Comparison of ENCODE assay signal across 20 mouse cellular contexts in the genomic region with DNA sequence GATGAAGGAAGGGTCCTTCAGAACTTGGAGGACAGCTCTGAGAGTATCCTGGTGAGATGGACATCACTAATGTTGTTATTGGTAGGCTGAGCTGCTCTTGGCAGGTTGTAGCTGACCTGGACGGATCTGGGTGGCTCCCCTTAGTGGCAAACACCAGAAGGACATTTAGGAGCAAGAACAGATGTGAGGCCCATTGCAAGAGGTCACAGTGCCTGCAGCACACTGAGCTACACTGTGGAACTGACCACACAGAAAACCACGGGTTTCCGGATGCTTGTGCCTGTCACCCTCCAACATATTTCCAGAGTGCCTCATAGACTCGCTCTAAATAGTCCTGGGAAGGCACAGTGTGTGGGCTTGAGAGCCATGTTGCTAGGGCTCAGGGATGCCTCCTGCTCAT. TPM values are rescaled to one million over a fixed set of nuclear protein-coding genes. Genes with fewer than 3 reads are reported as not detected.
DNase-seq lines count a peak whose midpoint lies in the region; ATAC-seq and TF ChIP-seq lines count a peak whose summit lies in the region.
"Had no signal": no experiment of that assay in that cellular context is flagged by ENCODE, and none has a peak within 500 bp of the region (broad histone marks: within the 10 kb centered on the region; RNA-seq: fewer than 3 reads in every experiment).

No protein-coding gene starts in this region.

- no peak for TF ChIP-seq EP300 in stomach, postnatal 0 days (optimal IDR thresholded peaks at IDR 0.05)

- no peak overlapping the region for H3K4me2 ChIP-seq in intestine, postnatal 0 days (replicated peaks; ENCODE audit: low read depth)
- no peak overlapping the region for H3K4me2 ChIP-seq in intestine, embryonic 15.5 days (replicated peaks)
- no peak overlapping the region for H3K4me2 ChIP-seq in stomach, postnatal 0 days (replicated peaks; ENCODE audit: low read depth)
- H3K4me2 ChIP-seq: heart, embryonic 15.5 days; hindbrain, embryonic 13.5 days; midbrain, embryonic 13.5 days; neural tube, embryonic 13.5 days had no signal

- no peaks in the 10 kb centered on the region for H3K36me3 ChIP-seq in intestine, postnatal 0 days (ENCODE audit: control insufficient read depth, insufficient read depth)
- H3K36me3 ChIP-seq in intestine, embryonic 15.5 days = no peaks in the 10 kb centered on the region
- peaks cover 20% of the 10 kb centered on the region for H3K36me3 ChIP-seq in megakaryocyte, embryonic 14.5 days (replicated peaks; ENCODE audit: low read length)
- H3K36me3 ChIP-seq in stomach, postnatal 0 days (ENCODE audit: control insufficient read depth, insufficient read depth, low read length) = no peaks in the 10 kb centered on the region
- H3K36me3 ChIP-seq: embryonic facial prominence, embryonic 10.5 days; heart, embryonic 15.5 days; hindbrain, embryonic 13.5 days; midbrain, embryonic 13.5 days; neural tube, embryonic 13.5 days had no signal

- no peak overlapping the region for H3K4me3 ChIP-seq in intestine, postnatal 0 days (ENCODE audit: low read depth, low read length)
- H3K4me3 ChIP-seq in intestine, embryonic 15.5 days (replicated peaks) = no peak overlapping the region
- H3K4me3 ChIP-seq in megakaryocyte, embryonic 14.5 days (replicated peaks) = peak overlapping the region; percentile 81
- H3K4me3 ChIP-seq in stomach, postnatal 0 days (ENCODE audit: low read depth, low read length) = no peak overlapping the region
- H3K4me3 ChIP-seq: embryonic facial prominence, embryonic 10.5 days; heart, embryonic 15.5 days; hindbrain, embryonic 13.5 days; midbrain, embryonic 13.5 days; neural tube, embryonic 13.5 days had no signal

- no peak overlapping the region for H3K9ac ChIP-seq in intestine, postnatal 0 days (ENCODE audit: low read depth, low read length)
- no peak overlapping the region for H3K9ac ChIP-seq in intestine, embryonic 15.5 days
- H3K9ac ChIP-seq in stomach, postnatal 0 days (ENCODE audit: low read length) = no peak overlapping the region
- H3K9ac ChIP-seq: heart, embryonic 15.5 days; hindbrain, embryonic 13.5 days; midbrain, embryonic 13.5 days; neural tube, embryonic 13.5 days had no signal

- no peak for ATAC-seq in intestine, postnatal 0 days
- ATAC-seq in intestine, embryonic 15.5 days = no peak
- no peak for ATAC-seq in megakaryocyte, adult 5-6 weeks (ENCODE audit: poor library complexity, severe bottlenecking)
- ATAC-seq in granulocyte monocyte progenitor cell, adult 5-6 weeks (replicated peaks; ENCODE audit: poor library complexity, severe bottlenecking) = peak; percentile 29
- no peak for ATAC-seq in stomach, postnatal 0 days (ENCODE audit: low FRiP score, low TSS enrichment)
- ATAC-seq: CD4-positive, CD25-positive, alpha-beta regulatory T cell, adult 4 months; midbrain, embryonic 13.5 days had no signal

- no peak overlapping the region for H3K27ac ChIP-seq in intestine, postnatal 0 days (ENCODE audit: low read depth, low read length)
- H3K27ac ChIP-seq in intestine, embryonic 15.5 days = no peak overlapping the region
- no peak overlapping the region for H3K27ac ChIP-seq in stomach, postnatal 0 days (replicated peaks)
- H3K27ac ChIP-seq: embryonic facial prominence, embryonic 10.5 days; heart, embryonic 15.5 days; hindbrain, embryonic 13.5 days; midbrain, embryonic 13.5 days; neural tube, embryonic 13.5 days had no signal

- no peaks in the 10 kb centered on the region for H3K9me3 ChIP-seq in intestine, postnatal 0 days (ENCODE audit: control insufficient read depth)
- no peaks in the 10 kb centered on the region for H3K9me3 ChIP-seq in intestine, embryonic 15.5 days
- no peaks in the 10 kb centered on the region for H3K9me3 ChIP-seq in megakaryocyte, embryonic 14.5 days
- no peaks in the 10 kb centered on the region for H3K9me3 ChIP-seq in stomach, postnatal 0 days (ENCODE audit: control insufficient read depth, low read length)
- H3K9me3 ChIP-seq: embryonic facial prominence, embryonic 10.5 days; heart, embryonic 15.5 days; hindbrain, embryonic 13.5 days; midbrain, embryonic 13.5 days; neural tube, embryonic 13.5 days had no signal

- DNase-seq in stomach, postnatal 0 days (ENCODE audit: low spot score) = no peak
- DNase-seq in right cerebral cortex, adult 2 months (ENCODE audit: low spot score in 2 of 2) = no peak
- DNase-seq in layer of hippocampus, postnatal 36 days = no peak
- DNase-seq: cerebellum, postnatal 10 days; kidney, adult 8-10 months; left cerebral cortex, postnatal 4 days; lung, postnatal 10 days had no signal

- no peaks in the 10 kb centered on the region for H3K27me3 ChIP-seq in intestine, postnatal 0 days (replicated peaks; ENCODE audit: control insufficient read depth, insufficient read depth, low read length)
- no peaks in the 10 kb centered on the region for H3K27me3 ChIP-seq in intestine, embryonic 15.5 days (replicated peaks)
- no peaks in the 10 kb centered on the region for H3K27me3 ChIP-seq in megakaryocyte, embryonic 14.5 days (replicated peaks)
- H3K27me3 ChIP-seq in stomach, postnatal 0 days (ENCODE audit: control insufficient read depth, insufficient read depth, low read length) = no peaks in the 10 kb centered on the region
- H3K27me3 ChIP-seq: heart, embryonic 15.5 days; neural tube, embryonic 13.5 days had no signal

- H3K4me1 ChIP-seq in intestine, postnatal 0 days (replicated peaks; ENCODE audit: control insufficient read depth, insufficient read depth, low read length) = peaks cover 8% of the 10 kb centered on the region
- peaks cover 27% of the 10 kb centered on the region for H3K4me1 ChIP-seq in intestine, embryonic 15.5 days (replicated peaks)
- peaks cover 70% of the 10 kb centered on the region for H3K4me1 ChIP-seq in megakaryocyte, embryonic 14.5 days
- peaks cover 12% of the 10 kb centered on the region; the same call in 1 of the 2 replicates for H3K4me1 ChIP-seq in stomach, postnatal 0 days (replicated peaks; ENCODE audit: control insufficient read depth, insufficient read depth)

- TF ChIP-seq CTCF in intestine, postnatal 0 days (IDR thresholded peaks at IDR 0.05; ENCODE audit: low read depth) = peak; percentile 39
- TF ChIP-seq CTCF in stomach, postnatal 0 days (IDR thresholded peaks at IDR 0.05; ENCODE audit: low read depth) = peak; percentile 39

- 49% methylated on average over 4 of the region's 4 CpGs for WGBS in intestine, postnatal 0 days
- WGBS in intestine, embryonic 15.5 days = 54% methylated on average over 4 of the region's 4 CpGs
- 58% methylated on average over 4 of the region's 4 CpGs for WGBS in stomach, postnatal 0 days

RNA-seq across cellular contexts. Expression of a gene that starts 1.8 kb away (rescaled TPM):
- polyA plus RNA-seq in intestine, postnatal 0 days (2015; fragmentation: Nextera tagmentation; extraction: Ambion mirVana) = 23.1 and 25.5 TPM in 2 replicates
- polyA plus RNA-seq in intestine, embryonic 15.5 days (2015; fragmentation: Nextera tagmentation; extraction: Ambion mirVana) = 17.6 and 20.7 TPM in 2 replicates
- 26.5 and 40.1 TPM in 2 replicates for polyA plus RNA-seq in megakaryocyte, embryonic 14.5 days (2012; ENCODE audit: insufficient read depth, low replicate concordance)
- total RNA-seq in megakaryocyte, adult 5-6 weeks (2015) = 9.7 and 10.1 TPM in 2 replicates
- total RNA-seq in megakaryocyte, adult 5-6 weeks (2017) = 18.2 and 20.9 TPM in 2 replicates
- total RNA-seq in granulocyte monocyte progenitor cell, adult 5-6 weeks (2014; fragmentation: Nextera tagmentation) = 12.1 and 18.5 TPM in 2 replicates
- total RNA-seq in granulocyte monocyte progenitor cell, adult 5-6 weeks (2017) = 18.5 and 23.0 TPM in 2 replicates
- polyA plus RNA-seq in stomach, postnatal 0 days (2015; fragmentation: Nextera tagmentation; extraction: Ambion mirVana) = 19.4 TPM in 2 replicates
- 1 to 10 TPM; 7.3 to 8.2 TPM for total RNA-seq in layer of hippocampus, postnatal 36 days (2021)

RNA-seq across cellular contexts. Expression of a gene that starts 14.0 kb away (rescaled TPM):
- 9.9 and 12.7 TPM in 2 replicates for polyA plus RNA-seq in intestine, postnatal 0 days (2015; fragmentation: Nextera tagmentation; extraction: Ambion mirVana)
- 22.2 and 25.4 TPM in 2 replicates for polyA plus RNA-seq in intestine, embryonic 15.5 days (2015; fragmentation: Nextera tagmentation; extraction: Ambion mirVana)
- 42.9 and 56.6 TPM in 2 replicates for polyA plus RNA-seq in megakaryocyte, embryonic 14.5 days (2012; ENCODE audit: insufficient read depth, low replicate concordance)
- 25.5 and 41.7 TPM in 2 replicates for total RNA-seq in megakaryocyte, adult 5-6 weeks (2015)
- 15.9 and 31.2 TPM in 2 replicates for total RNA-seq in megakaryocyte, adult 5-6 weeks (2017)
- total RNA-seq in granulocyte monocyte progenitor cell, adult 5-6 weeks (2014; fragmentation: Nextera tagmentation) = 85.9 and 93.1 TPM in 2 replicates
- total RNA-seq in granulocyte monocyte progenitor cell, adult 5-6 weeks (2017) = 46.7 and 53.4 TPM in 2 replicates
- polyA plus RNA-seq in stomach, postnatal 0 days (2015; fragmentation: Nextera tagmentation; extraction: Ambion mirVana) = 7.9 and 8.0 TPM in 2 replicates
- total RNA-seq in layer of hippocampus, postnatal 36 days (2021) = 10 to 100 TPM; 86.4 to 91.9 TPM

RNA-seq across cellular contexts. Expression of a gene that starts 30.3 kb away (rescaled TPM):
- polyA plus RNA-seq in intestine, postnatal 0 days (2015; fragmentation: Nextera tagmentation; extraction: Ambion mirVana) = 197 and 218 TPM in 2 replicates
- polyA plus RNA-seq in intestine, embryonic 15.5 days (2015; fragmentation: Nextera tagmentation; extraction: Ambion mirVana) = 57.7 and 68.4 TPM in 2 replicates
- polyA plus RNA-seq in megakaryocyte, embryonic 14.5 days (2012; ENCODE audit: insufficient read depth, low replicate concordance) = 4.6 and 27.1 TPM in 2 replicates
- total RNA-seq in megakaryocyte, adult 5-6 weeks (2015) = not detected in 2 replicates
- total RNA-seq in megakaryocyte, adult 5-6 weeks (2017) = not detected in 2 replicates
- total RNA-seq in granulocyte monocyte progenitor cell, adult 5-6 weeks (2014; fragmentation: Nextera tagmentation) = not detected in 2 replicates
- total RNA-seq in granulocyte monocyte progenitor cell, adult 5-6 weeks (2017) = 0.04 TPM in 1 of 2 replicates, not detected in the other
- 72.0 and 84.3 TPM in 2 replicates for polyA plus RNA-seq in stomach, postnatal 0 days (2015; fragmentation: Nextera tagmentation; extraction: Ambion mirVana)
- 1 to 10 TPM in 1 of 2 experiments, under 1 TPM in 1; 0.18 to 1.0 TPM for total RNA-seq in layer of hippocampus, postnatal 36 days (2021)

RNA-seq across cellular contexts. Expression of a gene that starts 36.7 kb away (rescaled TPM):
- polyA plus RNA-seq in intestine, postnatal 0 days (2015; fragmentation: Nextera tagmentation; extraction: Ambion mirVana) = not detected in 2 replicates
- polyA plus RNA-seq in intestine, embryonic 15.5 days (2015; fragmentation: Nextera tagmentation; extraction: Ambion mirVana) = 0.29 TPM in 1 of 2 replicates, not detected in the other
- not detected in 2 replicates for polyA plus RNA-seq in megakaryocyte, embryonic 14.5 days (2012; ENCODE audit: insufficient read depth, low replicate concordance)
- total RNA-seq in megakaryocyte, adult 5-6 weeks (2015) = not detected in 2 replicates
- 0.18 TPM in 1 of 2 replicates, not detected in the other for total RNA-seq in megakaryocyte, adult 5-6 weeks (2017)
- total RNA-seq in granulocyte monocyte progenitor cell, adult 5-6 weeks (2014; fragmentation: Nextera tagmentation) = not detected in 2 replicates
- not detected in 2 replicates for total RNA-seq in granulocyte monocyte progenitor cell, adult 5-6 weeks (2017)
- polyA plus RNA-seq in stomach, postnatal 0 days (2015; fragmentation: Nextera tagmentation; extraction: Ambion mirVana) = not detected in 2 replicates
- not detected for total RNA-seq in layer of hippocampus, postnatal 36 days (2021)
- total RNA-seq: gastrocnemius, postnatal 4 days; layer of hippocampus, adult 8-10 months; left cerebral cortex, postnatal 4 days had no signal
- polyA plus RNA-seq: CD4-positive, CD25-positive, alpha-beta regulatory T cell, adult 4 months; embryonic facial prominence, embryonic 10.5 days; heart, embryonic 15.5 days; hindbrain, embryonic 13.5 days; midbrain, embryonic 13.5 days; neural tube, embryonic 13.5 days had no signal

RNA-seq across cellular contexts. Expression of a gene that starts 37.2 kb away (rescaled TPM):
- polyA plus RNA-seq in intestine, postnatal 0 days (2015; fragmentation: Nextera tagmentation; extraction: Ambion mirVana) = 33.9 and 34.4 TPM in 2 replicates
- 80.0 and 80.2 TPM in 2 replicates for polyA plus RNA-seq in intestine, embryonic 15.5 days (2015; fragmentation: Nextera tagmentation; extraction: Ambion mirVana)
- polyA plus RNA-seq in megakaryocyte, embryonic 14.5 days (2012; ENCODE audit: insufficient read depth, low replicate concordance) = 8.5 and 30.7 TPM in 2 replicates
- 17.6 and 18.3 TPM in 2 replicates for total RNA-seq in megakaryocyte, adult 5-6 weeks (2015)
- total RNA-seq in megakaryocyte, adult 5-6 weeks (2017) = 15.2 and 15.6 TPM in 2 replicates
- total RNA-seq in granulocyte monocyte progenitor cell, adult 5-6 weeks (2014; fragmentation: Nextera tagmentation) = 79.1 and 83.9 TPM in 2 replicates
- total RNA-seq in granulocyte monocyte progenitor cell, adult 5-6 weeks (2017) = 25.7 and 30.3 TPM in 2 replicates
- 50.6 and 51.0 TPM in 2 replicates for polyA plus RNA-seq in stomach, postnatal 0 days (2015; fragmentation: Nextera tagmentation; extraction: Ambion mirVana)
- 10 to 100 TPM; 18.4 to 19.9 TPM for total RNA-seq in layer of hippocampus, postnatal 36 days (2021)
